Mouse (Mus musculus) right cerebral cortex, postnatal 36 days (tissue): ENCODE measurements around the gene Top1.

ENCODE experiments used
- DNase-seq, 2 experiments: peaks; one replicate each; pipeline ENCODE4 v3.0.0; 2022; ENCODE audit warnings: low spot score in 2 of 2, mixed read lengths in 1 of 2

Gene Top1

DNA sequence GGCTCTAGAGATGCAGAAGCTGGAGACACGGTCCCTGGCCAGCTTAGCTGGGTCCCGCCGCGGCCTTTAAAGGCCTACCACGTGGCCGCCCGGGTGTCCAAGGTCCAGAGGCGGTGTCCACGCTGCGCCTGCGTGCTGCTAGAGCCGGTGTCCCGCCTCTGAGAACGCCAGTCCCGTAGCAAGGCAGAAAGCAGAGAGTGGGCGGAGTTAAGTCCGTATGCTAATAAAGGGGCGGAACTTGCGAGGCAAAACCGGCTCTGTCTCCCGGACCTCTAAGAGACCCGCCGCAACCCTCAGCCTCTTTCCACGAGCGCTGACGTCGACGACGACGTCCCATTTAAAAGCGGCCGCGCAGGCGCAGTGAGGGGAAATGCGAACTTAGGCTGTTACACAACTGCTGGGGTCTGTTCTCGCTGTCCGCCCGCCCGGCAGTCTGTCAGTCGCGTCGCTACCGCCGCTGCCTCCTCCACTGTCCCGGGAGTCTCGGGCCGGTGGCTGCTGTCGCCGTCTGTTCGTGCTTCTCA lies at the start of gene Top1:
TSS of gene Top1 (plus strand) at position 275 of the 524 bp plus-strand sequence.
- DNase-seq = peak; percentile 97 to 99

GRCm38 (mm10) chr2:160597582-160598281 lies 48.0 kb upstream of the Top1 start:
- DNase-seq = peak; percentile 43 to 45

GRCm38 (mm10) chr2:160601805-160602204 lies 43.9 kb upstream of the Top1 start:
- DNase-seq = no peak

DNA sequence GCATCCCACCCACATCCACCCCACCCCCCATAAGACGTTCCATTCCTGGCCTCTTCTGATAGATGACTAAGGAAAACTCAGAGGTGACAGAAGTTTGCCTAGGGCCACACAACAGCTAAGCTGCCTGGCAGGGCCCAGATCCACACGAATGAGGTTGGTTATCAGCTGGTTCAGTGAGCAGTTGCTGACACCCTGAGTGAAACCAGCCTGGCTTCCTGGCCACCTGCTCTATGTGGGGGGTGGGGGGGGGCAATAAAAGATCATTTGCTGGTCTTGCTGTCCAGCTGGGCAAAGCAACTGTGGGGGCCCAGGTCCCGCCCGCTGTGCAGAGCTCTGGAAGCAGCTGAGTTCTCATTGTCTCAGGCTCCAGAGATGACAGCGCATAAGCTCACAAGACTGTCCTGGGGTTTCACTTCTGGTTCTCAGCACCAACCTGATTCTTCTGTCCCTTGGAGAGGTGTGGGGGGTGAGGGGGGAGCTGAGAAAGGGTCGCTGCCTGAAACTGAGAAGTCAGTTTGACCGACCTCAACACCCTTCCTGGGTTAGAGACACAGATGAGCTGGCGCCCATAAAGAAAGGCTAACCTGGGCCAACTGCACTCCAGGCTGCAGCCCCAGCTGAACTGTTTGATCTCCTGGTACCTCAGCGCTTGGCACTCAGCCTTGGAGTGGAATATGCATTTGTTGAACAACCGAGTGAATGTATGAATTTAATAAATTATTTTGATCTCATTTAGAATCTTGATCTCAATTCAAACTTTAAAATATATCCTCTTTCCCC lies 42.3 kb upstream of the Top1 start:
- DNase-seq = no peak

DNA sequence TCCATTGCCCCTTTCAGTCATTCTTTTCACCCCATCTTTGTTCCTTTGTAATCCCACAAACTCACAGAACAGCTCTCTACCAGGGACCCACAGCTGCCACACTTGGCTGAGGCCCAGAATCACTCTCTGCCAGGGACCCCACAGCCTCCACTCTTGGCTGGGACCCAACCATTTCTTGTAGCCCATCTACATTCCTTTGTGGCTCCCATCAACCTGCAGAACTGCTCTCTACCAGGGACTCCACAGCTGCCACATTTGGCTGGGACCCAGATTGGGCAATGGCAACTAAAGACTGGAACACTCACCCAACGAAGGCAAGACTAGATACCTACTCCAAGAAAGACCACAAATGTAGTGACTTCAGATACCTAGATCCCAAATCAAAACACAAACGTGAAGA lies 35.7 kb upstream of the Top1 start:
- no peak for DNase-seq

GRCm38 (mm10) chr2:160613186-160613919 lies 32.3 kb upstream of the Top1 start:
- DNase-seq = no peak

DNA sequence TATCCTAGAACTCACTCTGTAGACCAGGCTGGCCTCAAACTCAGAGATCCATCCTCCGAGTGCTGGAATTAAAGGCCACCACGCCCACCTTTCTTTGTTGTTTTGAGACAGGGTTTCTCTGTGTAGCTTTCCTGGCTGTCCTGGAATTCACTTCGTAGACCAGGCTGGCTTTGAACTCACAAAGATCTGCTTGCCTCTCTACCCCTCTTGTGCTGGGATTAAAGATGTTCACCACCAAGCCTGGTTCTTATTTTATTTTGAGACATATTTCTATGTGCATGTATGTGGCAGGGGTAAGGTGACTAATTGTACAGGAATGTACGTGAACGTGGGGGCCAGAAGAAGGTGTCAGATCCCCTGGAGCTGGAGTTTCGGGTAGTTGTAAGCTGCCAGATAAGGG lies 27.9 kb upstream of the Top1 start:
- DNase-seq = no peak

DNA sequence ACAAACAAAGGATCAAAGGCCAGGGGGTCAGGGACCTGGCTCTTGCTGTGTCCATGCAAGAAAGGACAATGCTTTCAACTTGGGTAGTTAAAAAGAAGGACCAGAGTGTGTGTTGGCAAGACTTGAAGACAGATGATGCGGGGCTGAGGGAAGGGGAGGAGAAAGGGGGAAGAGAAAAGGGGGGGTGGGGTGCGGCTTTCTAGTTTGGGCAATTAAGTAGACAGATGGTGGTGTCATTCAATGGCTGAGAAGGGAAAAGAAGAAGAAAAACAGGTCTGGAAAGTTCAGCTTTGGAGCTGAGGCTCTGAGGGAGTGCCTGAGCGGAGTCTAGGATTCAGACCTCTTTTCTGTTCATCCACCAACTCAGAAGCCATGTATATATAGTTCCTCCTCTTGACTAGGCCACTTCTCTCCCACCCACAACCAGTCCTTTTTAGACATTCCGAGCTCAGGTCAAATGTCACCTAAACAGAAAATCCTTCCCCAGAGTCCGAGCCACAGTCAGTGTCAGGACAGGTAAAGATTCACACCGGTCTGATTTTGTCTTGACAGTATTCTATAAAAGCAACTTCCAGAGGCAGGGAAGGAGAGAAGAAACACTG lies 27.0 kb upstream of the Top1 start:
- DNase-seq = no peak

GRCm38 (mm10) chr2:160619300-160619699 lies 26.4 kb upstream of the Top1 start:
- DNase-seq = no peak

DNA sequence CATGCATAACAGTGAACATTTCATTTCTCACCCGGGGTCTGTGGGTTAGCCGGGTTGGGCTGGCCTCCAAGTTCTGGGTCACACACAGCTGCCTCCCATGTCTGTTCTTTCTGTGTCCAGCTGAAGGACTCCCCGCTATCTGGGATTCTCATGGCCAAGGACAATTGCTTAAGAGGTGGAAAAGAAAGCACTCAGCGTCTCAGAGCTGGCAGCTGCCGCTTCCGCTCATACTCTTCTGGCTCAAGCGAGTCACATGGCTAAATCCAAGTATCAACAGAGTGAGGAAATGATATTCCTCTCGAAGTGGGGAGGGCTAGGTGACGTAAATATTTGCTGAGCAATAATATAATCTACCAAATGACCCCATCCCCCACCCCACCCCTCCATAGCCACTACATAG lies 25.9 kb upstream of the Top1 start:
- DNase-seq = no peak

DNA sequence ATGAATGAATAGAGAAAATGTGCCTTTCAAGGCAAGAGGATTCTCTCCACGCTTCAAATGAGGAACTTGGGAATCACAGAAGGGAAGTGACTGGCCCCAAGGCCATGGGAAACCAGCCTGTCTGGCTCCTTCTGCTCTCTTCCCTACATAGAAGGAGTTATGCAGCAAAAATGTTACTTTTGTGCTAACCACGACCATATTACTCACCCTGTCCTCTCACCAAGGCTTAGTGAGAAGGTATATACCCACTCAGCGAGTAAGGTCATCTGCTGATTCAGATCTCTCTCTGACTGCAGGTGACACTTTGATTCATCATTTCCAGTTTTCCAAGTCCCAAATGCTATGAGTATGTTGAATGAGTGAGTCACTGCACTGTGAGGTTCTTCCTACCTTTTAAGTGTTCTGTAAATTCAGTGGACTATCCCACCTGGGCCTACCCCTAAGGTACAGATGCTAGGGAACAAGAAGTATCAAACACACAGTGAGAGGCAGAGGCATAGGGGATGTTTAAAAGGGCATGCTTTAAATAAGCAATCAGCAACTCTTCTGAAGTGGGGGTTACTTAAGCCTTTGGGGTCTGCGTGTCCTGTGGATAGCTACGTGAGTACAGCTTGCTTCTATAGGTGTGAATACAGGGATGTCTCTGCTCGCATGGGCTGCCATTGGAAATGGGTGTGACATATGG lies 25.3 kb upstream of the Top1 start:
- no peak for DNase-seq

DNA sequence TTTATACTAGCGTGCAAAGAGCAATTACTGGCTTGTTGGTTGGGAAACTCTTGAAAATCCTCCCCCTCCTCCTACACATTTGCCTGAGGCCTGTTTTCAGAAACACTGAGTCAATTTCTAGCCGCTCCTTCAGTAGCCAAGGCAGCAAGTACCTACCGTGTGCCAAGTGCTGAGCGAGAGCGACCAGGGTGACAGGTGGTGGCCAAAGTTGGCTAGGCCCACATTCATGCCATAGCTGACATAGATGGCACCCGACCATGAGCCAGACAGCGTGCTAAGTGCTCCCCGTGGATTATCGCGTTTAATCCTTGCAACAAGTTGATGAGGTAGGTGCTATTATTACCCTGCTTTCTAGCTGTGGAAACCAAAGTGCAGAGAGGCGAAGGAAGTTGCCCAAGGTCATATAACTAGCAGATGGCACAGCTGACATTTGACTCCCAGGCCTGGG lies 24.7 kb upstream of the Top1 start:
- DNase-seq = peak in 1 of 2 experiments; percentile 14

- DNase-seq = peak in 1 of 2 experiments; percentile 51
Observed at GRCm38 (mm10) chr2:160621661-160622211, 24.0 kb upstream of the Top1 start.

- no peak for DNase-seq
Observed at GRCm38 (mm10) chr2:160622646-160623045, 23.0 kb upstream of the Top1 start.

DNA sequence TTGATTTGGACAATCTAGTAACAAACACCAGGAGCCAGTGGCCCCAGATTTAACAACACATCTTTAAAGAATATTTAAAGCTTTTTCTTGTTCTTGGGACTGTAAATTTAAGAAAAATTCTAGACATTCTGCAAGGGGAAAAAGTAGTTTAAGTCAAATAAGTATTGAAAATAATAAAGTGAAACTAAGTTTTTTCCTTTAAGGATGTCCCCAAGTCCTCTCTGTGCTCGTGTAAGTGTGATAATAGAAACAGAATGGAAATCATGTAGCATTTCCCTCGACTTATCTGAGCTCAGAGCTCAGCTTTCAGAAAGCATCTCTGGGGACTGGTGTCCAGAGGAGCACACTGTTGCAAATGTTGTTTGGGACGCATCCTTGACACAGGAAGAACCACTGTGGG lies 21.9 kb upstream of the Top1 start:
- DNase-seq = no peak

DNA sequence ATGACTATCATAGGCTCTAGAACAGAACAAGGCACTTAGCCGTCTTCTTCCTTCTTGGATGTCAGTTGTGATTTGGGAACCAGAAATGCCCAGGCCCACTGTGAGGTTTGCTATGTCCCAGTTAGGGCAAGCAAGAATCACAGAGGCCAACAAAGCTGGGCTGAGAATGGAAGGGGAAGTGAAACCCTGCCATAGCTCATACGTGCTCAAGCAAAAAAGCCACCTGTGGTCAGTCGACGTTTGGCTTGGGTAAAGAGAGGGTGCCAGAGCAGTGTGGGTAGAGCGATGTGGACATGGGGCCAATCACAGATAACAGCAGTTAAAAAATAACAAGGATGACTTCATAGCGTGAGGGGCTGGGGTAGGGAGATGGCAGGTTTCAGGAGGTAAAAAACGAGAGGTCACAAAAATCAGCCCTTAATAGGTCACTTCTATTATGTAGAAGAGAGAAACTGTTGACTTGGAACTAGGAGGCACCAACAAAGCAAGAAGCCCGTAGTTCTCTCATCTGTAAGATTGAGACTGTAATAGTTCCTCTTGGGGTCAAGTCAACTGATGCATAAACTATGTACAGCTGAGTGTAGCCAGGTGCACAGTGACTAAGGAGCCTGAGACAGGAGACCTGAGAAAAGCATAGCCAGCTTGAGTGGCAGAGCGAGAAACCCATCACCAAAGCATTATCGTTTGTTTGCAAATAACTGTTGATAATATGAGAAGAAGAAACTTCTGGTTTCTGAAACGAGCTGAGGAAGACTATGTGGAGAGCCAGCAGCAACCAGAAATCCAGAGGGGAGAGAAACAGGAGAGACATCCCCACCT lies 18.3 kb upstream of the Top1 start:
- DNase-seq = no peak

GRCm38 (mm10) chr2:160628055-160628454 lies 17.6 kb upstream of the Top1 start:
- DNase-seq = no peak

- no peak for DNase-seq
Observed at GRCm38 (mm10) chr2:160628666-160629527, 16.8 kb upstream of the Top1 start.

GRCm38 (mm10) chr2:160629528-160629830 lies 16.2 kb upstream of the Top1 start:
- no peak for DNase-seq
